Mouse (Mus musculus) heart, embryonic 11.5 days (tissue): Measurements from ENCODE around the gene Srrm1. TPM values are rescaled to one million over a fixed set of nuclear protein-coding genes. Genes with fewer than 3 reads are reported as not detected.

Source experiments
- ATAC-seq: fragments of 200-750 bp; cut with Nextera tagmentation; replicated peaks from 2 replicates; pipeline ENCODE4 v1.8.0; 2017; ENCODE audit warnings: moderate library complexity; ENCODE audit not compliant: insufficient number of reproducible peaks, low FRiP score, low TSS enrichment
- H3K27ac ChIP-seq: fragments of 300-500 bp; sonication (generic); 2 replicates; pipeline ENCODE4 v1.5.1; 2014; ENCODE audit warnings: mild to moderate bottlenecking, low read depth, low read length
- H3K27me3 ChIP-seq: fragments of 300-500 bp; sonication (generic); 2 replicates; pipeline ENCODE4 v1.6.1; 2014; ENCODE audit warnings: mild to moderate bottlenecking, low read length, mixed read lengths; ENCODE audit not compliant: control insufficient read depth, insufficient read depth
- H3K36me3 ChIP-seq: fragments of 300-500 bp; sonication (generic); 2 replicates; pipeline ENCODE4 v1.6.1; 2014; ENCODE audit warnings: mild to moderate bottlenecking, low read length, moderate library complexity, mixed read lengths; ENCODE audit not compliant: control insufficient read depth, insufficient read depth
- H3K4me1 ChIP-seq: fragments of 300-500 bp; sonication (generic); 2 replicates; pipeline ENCODE4 v1.6.1; 2014; ENCODE audit warnings: low read length; ENCODE audit not compliant: control insufficient read depth, insufficient read depth
- H3K4me2 ChIP-seq: fragments of 300-500 bp; sonication (generic); 2 replicates; pipeline ENCODE4 v1.6.1; 2014; ENCODE audit warnings: mild to moderate bottlenecking, moderate library complexity
- H3K4me3 ChIP-seq: fragments of 300-500 bp; sonication (generic); 2 replicates; pipeline ENCODE4 v1.5.1; 2014; ENCODE audit warnings: low read depth, low read length
- H3K9ac ChIP-seq: fragments of 300-500 bp; sonication (generic); 2 replicates; pipeline ENCODE4 v1.6.1; 2014; ENCODE audit warnings: mild to moderate bottlenecking, low read depth, low read length, moderate library complexity
- H3K9me3 ChIP-seq: fragments of 300-500 bp; sonication (generic); replicated peaks from 2 replicates; pipeline ENCODE4 v1.6.1; 2016; ENCODE audit warnings: low read length; ENCODE audit not compliant: control insufficient read depth
- WGBS: fragments of 180-500 bp; shearing (Covaris S2); extraction: QIAGEN DNeasy Blood & Tissue Kit; methylation state at CpG from one replicate; pipeline ENCODE4 v1.1.7; 2014; ENCODE audit not compliant: insufficient replicate concordance; 5-methylcytosine and 5-hydroxymethylcytosine counted together
- polyA plus RNA-seq: library from polyadenylated mRNA; unstranded; fragments of >200 nt; fragmentation: Nextera tagmentation; extraction: Ambion mirVana; gene quantifications from 2 replicates; pipeline ENCODE4 v1.2.1, GENCODE M21; 2014

Srrm1 gene
- polyA plus RNA-seq, 1 experiment from 2014 or later, result 183 TPM

- Histone ChIP-seq H3K27me3 (no peaks in the 10 kb centered on the region), H3K4me2 (peak overlapping the region; percentile 57), H3K36me3 (peaks cover 16% of the 10 kb centered on the region), H3K4me1 (peaks cover 28% of the 10 kb centered on the region), H3K27ac (peak overlapping the region; percentile 95), H3K9me3 (peaks cover 5% of the 10 kb centered on the region; the same call in 1 of the 2 replicates), H3K4me3 (no peak overlapping the region), H3K9ac (no peak overlapping the region)
- no peak for ATAC-seq
- WGBS, result 34% methylated on average over 11 of the region's 11 CpGs
Measured at GRCm38 (mm10) chr4:135314419-135314832, 38.7 kb downstream of the Srrm1 start.

DNA sequence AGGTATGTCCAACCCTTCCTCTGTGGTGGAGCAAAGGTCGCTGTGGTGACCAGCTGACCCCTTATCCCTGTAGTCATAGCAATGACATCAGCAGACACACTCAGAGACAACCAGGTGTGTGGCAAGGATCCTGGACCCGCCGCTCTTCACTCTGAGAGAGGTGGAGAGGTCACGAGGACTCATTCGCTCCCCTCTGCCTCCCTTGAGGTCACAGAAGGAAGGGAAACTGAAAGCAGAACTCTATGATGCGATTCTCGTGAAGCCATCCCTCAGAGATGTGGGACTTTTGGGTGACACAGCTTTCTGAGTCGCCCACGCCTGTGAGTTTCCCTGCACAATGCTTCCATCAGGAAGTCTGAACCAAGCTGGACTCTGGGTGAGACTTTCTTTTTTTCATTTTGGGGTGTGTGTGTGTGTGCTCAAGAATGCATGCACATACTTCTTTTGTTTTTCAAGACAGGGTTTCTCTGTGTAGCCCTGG lies 39.3 kb downstream of the Srrm1 start:
- ATAC-seq, result 0 out of 2 replicates have a peak, but pooled peaks have one; percentile 8
- Histone ChIP-seq H3K4me2 (peak overlapping the region; percentile 57), H3K4me3 (peak overlapping the region; percentile 9; the same call in 1 of the 2 replicates)

GRCm38 (mm10) chr4:135313111-135313691 lies 39.9 kb downstream of the Srrm1 start:
- H3K4me3 ChIP-seq, result peak overlapping the region; percentile 9; the same call in 1 of the 2 replicates

More for the DNA sequence above, 39.3 kb downstream of the Srrm1 start:
- 48% methylated on average over 9 of the region's 9 CpGs for WGBS
- H3K36me3 ChIP-seq, result peaks cover 14% of the 10 kb centered on the region
- no peaks in the 10 kb centered on the region for H3K27me3 ChIP-seq
- H3K9ac ChIP-seq, result peak overlapping the region; percentile 12; the same call in 1 of the 2 replicates
- peak overlapping the region; percentile 95 for H3K27ac ChIP-seq
- H3K4me1 ChIP-seq, result peaks cover 34% of the 10 kb centered on the region
- peaks cover 5% of the 10 kb centered on the region; the same call in 1 of the 2 replicates for H3K9me3 ChIP-seq

DNA sequence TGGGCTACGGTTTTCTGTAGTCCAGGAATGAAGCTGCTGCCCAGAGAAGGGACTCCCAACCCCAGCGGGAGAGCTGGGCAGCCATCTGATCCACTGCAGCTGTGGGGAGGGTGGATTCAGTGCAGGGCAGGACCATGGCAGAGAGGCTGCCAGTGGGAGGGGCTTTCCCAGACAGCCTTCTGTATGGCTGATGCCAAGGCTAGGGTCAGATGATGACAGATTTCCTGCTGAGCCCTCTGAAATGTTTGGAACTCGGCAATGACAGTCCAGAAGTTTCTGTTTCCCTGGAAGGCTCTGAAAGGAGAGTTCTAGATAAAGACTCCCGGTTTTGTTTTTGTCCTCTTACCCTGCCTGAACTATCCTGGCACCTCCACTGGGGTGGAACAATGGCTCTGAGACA lies 40.4 kb downstream of the Srrm1 start:
- Histone ChIP-seq H3K27ac (peak overlapping the region; percentile 95), H3K4me3 (no peak overlapping the region), H3K9me3 (peaks cover 5% of the 10 kb centered on the region; the same call in 1 of the 2 replicates), H3K9ac (peak overlapping the region; percentile 39; the same call in 1 of the 2 replicates), H3K4me1 (peaks cover 38% of the 10 kb centered on the region), H3K4me2 (peak overlapping the region; percentile 57), H3K36me3 (peaks cover 12% of the 10 kb centered on the region), H3K27me3 (no peaks in the 10 kb centered on the region)
- ATAC-seq, result peak; percentile 51; the same call in 1 of the 2 replicates
- WGBS, result 18% methylated on average over 4 of the region's 4 CpGs

More at GRCm38 (mm10) chr4:135313111-135313691, 39.9 kb downstream of the Srrm1 start:
- Histone ChIP-seq H3K27ac (peak overlapping the region; percentile 95), H3K27me3 (no peaks in the 10 kb centered on the region), H3K4me1 (peaks cover 36% of the 10 kb centered on the region), H3K9me3 (peaks cover 5% of the 10 kb centered on the region; the same call in 1 of the 2 replicates), H3K4me2 (peak overlapping the region; percentile 57), H3K9ac (peak overlapping the region; percentile 39; the same call in 1 of the 2 replicates), H3K36me3 (peaks cover 12% of the 10 kb centered on the region)
- peak; percentile 64 for ATAC-seq
- WGBS, result 18% methylated on average over 17 of the region's 17 CpGs

- no peak overlapping the region for H3K9ac ChIP-seq
- WGBS, result 82% methylated on average over 8 of the region's 8 CpGs
- no peaks in the 10 kb centered on the region for H3K27me3 ChIP-seq
- H3K9me3 ChIP-seq, result peaks cover 3% of the 10 kb centered on the region; the same call in 1 of the 2 replicates
- peaks cover 7% of the 10 kb centered on the region for H3K36me3 ChIP-seq
- no peak overlapping the region for H3K4me2 ChIP-seq
- ATAC-seq, result no peak
- no peak overlapping the region for H3K27ac ChIP-seq
- H3K4me3 ChIP-seq, result no peak overlapping the region
- H3K4me1 ChIP-seq, result peaks cover 50% of the 10 kb centered on the region
Measured at GRCm38 (mm10) chr4:135310371-135310770, 42.8 kb downstream of the Srrm1 start.

- H3K36me3 ChIP-seq, result 0 out of 2 replicates have a peak, but pooled peaks cover under 1% of the 10 kb centered on the region
- 43% methylated on average over 5 of the region's 5 CpGs for WGBS
- no peaks in the 10 kb centered on the region for H3K9me3 ChIP-seq
- H3K27me3 ChIP-seq, result no peaks in the 10 kb centered on the region
- ATAC-seq, result no peak
- H3K4me1 ChIP-seq, result peaks cover 48% of the 10 kb centered on the region
- peak overlapping the region; percentile 75 for H3K27ac ChIP-seq
- H3K9ac ChIP-seq, result no peak overlapping the region
- no peak overlapping the region for H3K4me2 ChIP-seq
- no peak overlapping the region for H3K4me3 ChIP-seq
Measured at GRCm38 (mm10) chr4:135309726-135310125, 43.4 kb downstream of the Srrm1 start.

DNA sequence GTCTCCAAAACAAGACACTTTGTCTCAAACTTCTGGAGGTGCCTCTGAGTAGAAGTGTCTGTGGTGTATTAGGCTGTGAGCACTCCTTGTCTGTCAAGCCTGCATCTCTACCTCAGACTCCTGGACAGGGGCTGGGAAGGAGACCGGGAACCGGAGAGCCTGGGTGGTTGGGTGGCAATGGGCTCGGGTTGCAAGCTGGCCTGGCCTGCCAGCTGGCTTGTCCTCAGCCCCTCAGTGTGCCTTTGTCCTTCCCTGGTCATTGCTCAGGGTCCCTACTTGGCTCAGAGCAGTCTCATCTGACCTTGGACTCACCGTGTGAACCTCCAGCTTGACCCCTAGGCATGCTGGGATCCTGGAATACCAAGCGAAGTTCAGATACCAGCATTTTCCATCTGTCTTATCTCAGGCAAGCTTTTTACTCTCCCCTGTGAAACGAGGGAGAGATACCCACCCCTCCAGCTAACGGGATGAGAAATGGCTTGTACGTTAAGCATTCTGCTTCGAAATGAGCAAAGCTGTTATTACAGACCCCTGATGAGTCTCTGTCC lies 43.9 kb downstream of the Srrm1 start:
- peak overlapping the region; percentile 35; the same call in 1 of the 2 replicates for H3K9ac ChIP-seq
- no peaks in the 10 kb centered on the region for H3K9me3 ChIP-seq
- H3K27ac ChIP-seq, result peak overlapping the region; percentile 75
- H3K27me3 ChIP-seq, result no peaks in the 10 kb centered on the region
- H3K4me2 ChIP-seq, result no peak overlapping the region
- H3K4me3 ChIP-seq, result no peak overlapping the region
- WGBS, result 25% methylated on average over 9 of the region's 9 CpGs
- ATAC-seq, result no peak
- peaks cover 46% of the 10 kb centered on the region for H3K4me1 ChIP-seq
- no peaks in the 10 kb centered on the region for H3K36me3 ChIP-seq

GRCm38 (mm10) chr4:135306971-135307632 lies 46.0 kb downstream of the Srrm1 start:
- ATAC-seq, result no peak
- 0 out of 2 replicates have a peak overlapping the region, but pooled peaks have one; percentile 39 for H3K9ac ChIP-seq

More at GRCm38 (mm10) chr4:135306971-135307632, 46.0 kb downstream of the Srrm1 start:
- Histone ChIP-seq H3K27ac (peak overlapping the region; percentile 32), H3K4me3 (no peak overlapping the region), H3K36me3 (no peaks in the 10 kb centered on the region), H3K9me3 (no peaks in the 10 kb centered on the region), H3K27me3 (no peaks in the 10 kb centered on the region), H3K4me2 (no peak overlapping the region), H3K4me1 (peaks cover 28% of the 10 kb centered on the region)
- WGBS, result 56% methylated on average over 17 of the region's 17 CpGs
